Mouse (Mus musculus) hindbrain, postnatal 0 days (tissue): ENCODE measurements at regions not wholly inside any gene's neighbourhood (a gene's known extent, or its start where the extent isn't known, plus 50 kb on each side); places are given as distances from the start of the nearest gene placed in this dataset.
"Not testable (repeated sequence)": the region's sequence is repeated elsewhere in the genome, so short reads cannot be mapped to it uniquely, and the experiment has no call there.

Experiments
- ATAC-seq: fragments of 200-750 bp; cut with Nextera tagmentation; 2 replicates; pipeline ENCODE4 v1.8.0; 2017; ENCODE audit warnings: mild to moderate bottlenecking, moderate TSS enrichment, moderate library complexity
- DNase-seq: peaks from one replicate; pipeline ENCODE4 v3.0.0-alpha.2; 2015; ENCODE audit warnings: low spot score
- H3K27ac ChIP-seq: fragments of 300-500 bp; sonication (generic); 2 replicates; pipeline ENCODE4 v1.5.1; 2014; ENCODE audit warnings: mild to moderate bottlenecking
- H3K27me3 ChIP-seq: fragments of 300-500 bp; sonication (generic); 2 replicates; pipeline ENCODE4 v1.6.1; 2014; ENCODE audit warnings: low read length, mixed read lengths; ENCODE audit not compliant: insufficient read depth
- H3K36me3 ChIP-seq: fragments of 300-500 bp; sonication (generic); 2 replicates; pipeline ENCODE4 v1.6.1; 2014; ENCODE audit warnings: low read length, mixed read lengths; ENCODE audit not compliant: insufficient read depth
- H3K4me1 ChIP-seq: fragments of 300-500 bp; sonication (generic); 2 replicates; pipeline ENCODE4 v1.6.1; 2014; ENCODE audit warnings: antibody characterized with exemption, low read length, mixed read lengths; ENCODE audit not compliant: insufficient read depth
- H3K4me2 ChIP-seq: fragments of 300-500 bp; sonication (generic); 2 replicates; pipeline ENCODE4 v1.6.1; 2014; ENCODE audit warnings: low read depth, mild to moderate bottlenecking, low read length, moderate library complexity, mixed read lengths
- H3K4me3 ChIP-seq: fragments of 300-500 bp; sonication (generic); 2 replicates; pipeline ENCODE4 v1.5.1; 2014; ENCODE audit warnings: low read length
- H3K9ac ChIP-seq: fragments of 300-500 bp; sonication (generic); replicated peaks from 2 replicates; pipeline ENCODE4 v1.6.1; 2014; ENCODE audit warnings: mild to moderate bottlenecking, low read length, moderate library complexity, mixed read lengths
- H3K9me3 ChIP-seq: fragments of 300-500 bp; sonication (generic); 2 replicates; pipeline ENCODE4 v1.6.1; 2016; ENCODE audit warnings: low read length, mixed read lengths
- CTCF ChIP-seq: IDR thresholded peaks from 2 replicates; pipeline ENCODE4 v1.5.1; 2016; ENCODE audit warnings: antibody characterized with exemption, control low read depth, low read depth
- WGBS: fragments of 180-500 bp; shearing (Covaris S2); extraction: QIAGEN DNeasy Blood & Tissue Kit; methylation state at CpG from one replicate; pipeline ENCODE4 v1.1.7; 2014; 5-methylcytosine and 5-hydroxymethylcytosine counted together

GRCm38 (mm10) chrX:15322207-15322839, 1111.4 kb downstream of the H2al1n start:
- ATAC-seq, result no peak
- no peaks in the 10 kb centered on the region for H3K9me3 ChIP-seq
- peak; percentile 17 for DNase-seq
- H3K4me2 ChIP-seq, result peak overlapping the region; percentile 33; the same call in 1 of the 2 replicates
- peak; percentile 29; the same call in 1 of the 2 replicates for TF ChIP-seq CTCF
- H3K36me3 ChIP-seq, result no peaks in the 10 kb centered on the region
- H3K27me3 ChIP-seq, result no peaks in the 10 kb centered on the region
- no peak overlapping the region for H3K27ac ChIP-seq
- no peak overlapping the region for H3K9ac ChIP-seq
- no peaks in the 10 kb centered on the region for H3K4me1 ChIP-seq
- 0 out of 2 replicates have a peak overlapping the region, but pooled peaks have one; percentile 4 for H3K4me3 ChIP-seq
- 19% methylated on average over 7 of the region's 7 CpGs for WGBS

- TF ChIP-seq CTCF, result no peak
- ATAC-seq, result no peak
- Histone ChIP-seq H3K4me2 (no peak overlapping the region), H3K27ac (no peak overlapping the region), H3K27me3 (no peaks in the 10 kb centered on the region), H3K9ac (no peak overlapping the region), H3K4me1 (no peaks in the 10 kb centered on the region), H3K36me3 (no peaks in the 10 kb centered on the region), H3K4me3 (no peak overlapping the region), H3K9me3 (no peaks in the 10 kb centered on the region)
- WGBS, result 52% methylated on average over 5 of the region's 5 CpGs
- DNase-seq, result no peak
These were observed 1112.0 kb downstream of the H2al1n start for GRCm38 (mm10) chrX:15322958-15323357.

GRCm38 (mm10) chrX:15365135-15365534, 1154.2 kb downstream of the H2al1n start:
- H3K36me3 ChIP-seq, H3K27me3 ChIP-seq, ATAC-seq, H3K27ac ChIP-seq, H3K9me3 ChIP-seq, H3K4me1 ChIP-seq, DNase-seq, H3K9ac ChIP-seq, H3K4me3 ChIP-seq, H3K4me2 ChIP-seq: not testable (repeated sequence)
- 85% methylated on average over 6 of the region's 6 CpGs for WGBS
